Mouse (Mus musculus) heart, adult 2 months (tissue): ENCODE measurements around the gene Mapkap1.

Experiments used
- CTCF ChIP-seq: fragments of 200-600 bp; IDR thresholded peaks from 2 replicates; pipeline ENCODE4 v1.8.1; 2022; ENCODE audit warnings: antibody characterized with exemption, mild to moderate bottlenecking, moderate library complexity
- EP300 ChIP-seq: fragments of 200-500 bp; IDR thresholded peaks from 2 replicates; pipeline ENCODE4 v1.6.1; 2011; ENCODE audit warnings: low read depth, low read length, control low read depth; ENCODE audit not compliant: insufficient read depth
- POLR2A ChIP-seq: fragments of 200-500 bp; IDR thresholded peaks from 2 replicates; pipeline ENCODE4 v1.6.1; 2011; ENCODE audit warnings: mild to moderate bottlenecking, low read depth, low read length, control low read depth; ENCODE audit not compliant: insufficient read depth

- TF ChIP-seq CTCF (no peak), POLR2A (no peak), EP300 (no peak)
Observed at GRCm38 (mm10) chr2:34573073-34573472, 166.5 kb downstream of the Mapkap1 start.
